Mouse (Mus musculus): ENCODE measurements around the gene Coq9. TPM values are rescaled to one million over a fixed set of nuclear protein-coding genes. Genes with fewer than 3 reads are reported as not detected.

Gene Coq9
- total RNA-seq, 1 experiment: 42.9 TPM

- H3K27ac ChIP-seq (ENCODE audit: insufficient read depth, low read depth, low read length, poor library complexity, severe bottlenecking): no peak overlapping the region
These were observed 31.9 kb downstream of the Coq9 start for GRCm38 (mm10) chr8:94870003-94870402.

GRCm38 (mm10) chr8:94870474-94871107, 32.5 kb downstream of the Coq9 start:
- TF ChIP-seq ZC3H11A (IDR thresholded peaks at IDR 0.05; ENCODE audit: borderline replicate concordance, low read depth, low read length) (no peak), HCFC1 (IDR thresholded peaks at IDR 0.05; ENCODE audit: borderline replicate concordance, insufficient read depth, low read length) (no peak), CHD2 (IDR thresholded peaks at IDR 0.05; ENCODE audit: low read depth, low read length) (no peak), ZNF384 (IDR thresholded peaks at IDR 0.05; ENCODE audit: low read depth, low read length) (no peak), MAFK (IDR thresholded peaks at IDR 0.05; ENCODE audit: insufficient read depth, low read depth, low read length) (no peak)
- H3K9me3 ChIP-seq (ENCODE audit: control insufficient read depth, insufficient read depth, low read depth, low read length): no peaks in the 10 kb centered on the region
- H3K36me3 ChIP-seq (ENCODE audit: control insufficient read depth, insufficient read depth, low read length, poor library complexity, severe bottlenecking): peaks cover 9% of the 10 kb centered on the region
- no peak for DNase-seq (ENCODE audit: low read depth, low spot score)
- peaks cover 3 to 16% of the 10 kb centered on the region in 2 experiments; a peak in 2 of 4 replicates for H3K4me1 ChIP-seq (ENCODE audit: control insufficient read depth in 2 of 2, insufficient read depth in 2 of 2, low read length in 2 of 2, poor library complexity in 1 of 2)
- H3K27ac ChIP-seq (ENCODE audit: insufficient read depth, low read depth, low read length, poor library complexity, severe bottlenecking): no peak overlapping the region
- in situ Hi-C loops (cut with MboI; ENCODE audit: low sequenced_read_pairs in 2 of 2, unreplicated experiment in 2 of 2): no loop called here
- H3K4me3 ChIP-seq (ENCODE audit: insufficient read depth in 1 of 2, low read depth in 1 of 2, low read length in 2 of 2, poor library complexity in 1 of 2, severe bottlenecking in 1 of 2): peak overlapping the region in 1 of 2 experiments; percentile 35; a peak in 3 of 4 replicates
- no peak overlapping the region for H3K9ac ChIP-seq (ENCODE audit: insufficient read depth, low read depth, low read length, poor library complexity, severe bottlenecking)

More at GRCm38 (mm10) chr8:94870003-94870402, 31.9 kb downstream of the Coq9 start:
- no peaks in the 10 kb centered on the region for H3K9me3 ChIP-seq (ENCODE audit: control insufficient read depth, insufficient read depth, low read depth, low read length)
- H3K36me3 ChIP-seq (ENCODE audit: control insufficient read depth, insufficient read depth, low read length, poor library complexity, severe bottlenecking): peaks cover 15% of the 10 kb centered on the region
- in situ Hi-C loops (cut with MboI; ENCODE audit: low sequenced_read_pairs in 2 of 2, unreplicated experiment in 2 of 2): no loop called here
- TF ChIP-seq ZC3H11A (IDR thresholded peaks at IDR 0.05; ENCODE audit: borderline replicate concordance, low read depth, low read length) (no peak), ZNF384 (IDR thresholded peaks at IDR 0.05; ENCODE audit: low read depth, low read length) (no peak), HCFC1 (IDR thresholded peaks at IDR 0.05; ENCODE audit: borderline replicate concordance, insufficient read depth, low read length) (no peak), MAFK (IDR thresholded peaks at IDR 0.05; ENCODE audit: insufficient read depth, low read depth, low read length) (no peak), CHD2 (IDR thresholded peaks at IDR 0.05; ENCODE audit: low read depth, low read length) (no peak)
- no peak for DNase-seq (ENCODE audit: low read depth, low spot score)
- H3K9ac ChIP-seq (ENCODE audit: insufficient read depth, low read depth, low read length, poor library complexity, severe bottlenecking): no peak overlapping the region
- H3K4me3 ChIP-seq (ENCODE audit: insufficient read depth in 1 of 2, low read depth in 1 of 2, low read length in 2 of 2, poor library complexity in 1 of 2, severe bottlenecking in 1 of 2): no peak overlapping the region
- peaks cover 2 to 18% of the 10 kb centered on the region in 2 experiments; a peak in 2 of 4 replicates for H3K4me1 ChIP-seq (ENCODE audit: control insufficient read depth in 2 of 2, insufficient read depth in 2 of 2, low read length in 2 of 2, poor library complexity in 1 of 2)

GRCm38 (mm10) chr8:94871108-94871894, 33.2 kb downstream of the Coq9 start:
- in situ Hi-C loops (cut with MboI; ENCODE audit: low sequenced_read_pairs in 2 of 2, unreplicated experiment in 2 of 2): no loop called here
- H3K36me3 ChIP-seq (ENCODE audit: control insufficient read depth, insufficient read depth, low read length, poor library complexity, severe bottlenecking): peaks cover 6% of the 10 kb centered on the region
- no peak for TF ChIP-seq MAFK (IDR thresholded peaks at IDR 0.05; ENCODE audit: insufficient read depth, low read depth, low read length)
- TF ChIP-seq HCFC1 (IDR thresholded peaks at IDR 0.05; ENCODE audit: borderline replicate concordance, insufficient read depth, low read length): no peak
- no peak for TF ChIP-seq CHD2 (IDR thresholded peaks at IDR 0.05; ENCODE audit: low read depth, low read length)
- no peak for TF ChIP-seq ZC3H11A (IDR thresholded peaks at IDR 0.05; ENCODE audit: borderline replicate concordance, low read depth, low read length)
- TF ChIP-seq ZNF384 (IDR thresholded peaks at IDR 0.05; ENCODE audit: low read depth, low read length): no peak
- no peak overlapping the region for H3K9ac ChIP-seq (ENCODE audit: insufficient read depth, low read depth, low read length, poor library complexity, severe bottlenecking)
- peaks cover 5 to 16% of the 10 kb centered on the region in 2 experiments; a peak in 2 of 4 replicates for H3K4me1 ChIP-seq (ENCODE audit: control insufficient read depth in 2 of 2, insufficient read depth in 2 of 2, low read length in 2 of 2, poor library complexity in 1 of 2)
- H3K27ac ChIP-seq (ENCODE audit: insufficient read depth, low read depth, low read length, poor library complexity, severe bottlenecking): no peak overlapping the region
- peak overlapping the region in 1 of 2 experiments; percentile 35; a peak in 3 of 4 replicates for H3K4me3 ChIP-seq (ENCODE audit: insufficient read depth in 1 of 2, low read depth in 1 of 2, low read length in 2 of 2, poor library complexity in 1 of 2, severe bottlenecking in 1 of 2)
- DNase-seq (ENCODE audit: low read depth, low spot score): no peak
- H3K9me3 ChIP-seq (ENCODE audit: control insufficient read depth, insufficient read depth, low read depth, low read length): no peaks in the 10 kb centered on the region

- Histone ChIP-seq H3K4me1 (ENCODE audit: control insufficient read depth in 2 of 2, insufficient read depth in 2 of 2, low read length in 2 of 2, poor library complexity in 1 of 2) (peaks cover 5 to 20% of the 10 kb centered on the region in 2 experiments; a peak in 2 of 4 replicates), H3K27ac (ENCODE audit: insufficient read depth, low read depth, low read length, poor library complexity, severe bottlenecking) (no peak overlapping the region), H3K4me3 (ENCODE audit: insufficient read depth in 1 of 2, low read depth in 1 of 2, low read length in 2 of 2, poor library complexity in 1 of 2, severe bottlenecking in 1 of 2) (no peak overlapping the region), H3K9me3 (ENCODE audit: control insufficient read depth, insufficient read depth, low read depth, low read length) (no peaks in the 10 kb centered on the region), H3K9ac (ENCODE audit: insufficient read depth, low read depth, low read length, poor library complexity, severe bottlenecking) (no peak overlapping the region), H3K36me3 (ENCODE audit: control insufficient read depth, insufficient read depth, low read length, poor library complexity, severe bottlenecking) (no peaks in the 10 kb centered on the region)
- DNase-seq (ENCODE audit: low read depth, low spot score): no peak
- TF ChIP-seq HCFC1 (IDR thresholded peaks at IDR 0.05; ENCODE audit: borderline replicate concordance, insufficient read depth, low read length) (no peak), ZNF384 (IDR thresholded peaks at IDR 0.05; ENCODE audit: low read depth, low read length) (no peak), CHD2 (IDR thresholded peaks at IDR 0.05; ENCODE audit: low read depth, low read length) (no peak), MAFK (IDR thresholded peaks at IDR 0.05; ENCODE audit: insufficient read depth, low read depth, low read length) (no peak), ZC3H11A (IDR thresholded peaks at IDR 0.05; ENCODE audit: borderline replicate concordance, low read depth, low read length) (no peak)
- in situ Hi-C loops (cut with MboI; ENCODE audit: low sequenced_read_pairs in 2 of 2, unreplicated experiment in 2 of 2): no loop called here
These were observed 34.0 kb downstream of the Coq9 start for GRCm38 (mm10) chr8:94872156-94872555.

Measured in ES-E14 (cell line).